Mouse (Mus musculus): Measurements from ENCODE around the gene Apoa5.

DNA sequence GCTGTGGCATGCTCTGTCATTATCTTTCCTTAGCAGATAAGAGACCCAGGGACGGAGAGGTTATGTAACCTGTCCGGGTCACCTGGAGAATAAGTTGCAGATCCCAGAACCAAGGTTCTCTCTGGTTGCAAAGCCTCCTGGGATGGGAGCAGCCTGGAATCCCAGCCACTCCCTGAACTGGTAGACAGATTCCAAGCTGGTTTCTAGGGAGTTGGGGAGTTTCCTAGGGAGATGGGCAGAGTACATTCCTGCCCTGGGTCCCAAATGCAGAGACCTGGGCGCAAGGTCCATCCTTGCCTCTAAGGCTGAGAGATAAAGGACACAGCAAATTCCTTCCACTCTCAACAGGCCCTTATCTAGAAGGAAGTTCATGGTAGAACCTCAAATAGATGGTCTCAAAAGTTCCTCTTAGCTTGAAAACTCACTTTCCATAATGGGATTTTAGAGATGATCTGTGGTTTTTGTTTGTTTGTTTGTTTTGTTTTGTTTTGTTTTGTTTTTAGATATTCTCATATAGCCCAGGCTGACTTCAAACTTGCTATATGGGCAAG is 41.3 kb upstream of the Apoa5 start:
- TF ChIP-seq CTCF (IDR thresholded peaks at IDR 0.05; ENCODE audit: low read depth) (no peak), EP300 (IDR thresholded peaks at IDR 0.05; ENCODE audit: low read depth) (no peak)
